Mouse (Mus musculus) left cerebral cortex, adult 18-20 months (tissue): ENCODE results near the gene Glmn. TPM values are rescaled to one million over a fixed set of nuclear protein-coding genes. Genes with fewer than 3 reads are reported as not detected.

Experiments used
- DNase-seq, 2 experiments: peaks; one replicate each; pipeline ENCODE4 v3.0.0; 2021 to 2022; ENCODE audit warnings: low spot score in 2 of 2, mixed read lengths in 1 of 2
- long read RNA-seq, 2 experiments: library from polyadenylated mRNA; stranded (forward); transcript quantifications; one replicate each; pipeline ENCODE4 v2.0.0; 2021
- total RNA-seq, 2 experiments: library from RNA; stranded (reverse); gene quantifications; 2 replicates each; pipeline ENCODE4 v1.2.3; 2021

Glmn gene
- total RNA-seq, result 10 to 100 TPM; 18.2 to 19.6 TPM
- long read RNA-seq, experiment 1, transcript Glmn-201 (19 exons, 2,015 nt), result major isoform, 9 of 22 reads
- long read RNA-seq, experiment 1, partial matches to known transcripts, result 3 of 22 reads
- long read RNA-seq, experiment 1, other reads (novel, unspliced or antisense), result 10 of 22 reads
- long read RNA-seq, experiment 2, transcript Glmn-201 (19 exons, 2,015 nt), result major isoform, 11 of 15 reads
- long read RNA-seq, experiment 2, partial matches to known transcripts, result 2 of 15 reads
- long read RNA-seq, experiment 2, other reads (novel, unspliced or antisense), result 2 of 15 reads

DNA sequence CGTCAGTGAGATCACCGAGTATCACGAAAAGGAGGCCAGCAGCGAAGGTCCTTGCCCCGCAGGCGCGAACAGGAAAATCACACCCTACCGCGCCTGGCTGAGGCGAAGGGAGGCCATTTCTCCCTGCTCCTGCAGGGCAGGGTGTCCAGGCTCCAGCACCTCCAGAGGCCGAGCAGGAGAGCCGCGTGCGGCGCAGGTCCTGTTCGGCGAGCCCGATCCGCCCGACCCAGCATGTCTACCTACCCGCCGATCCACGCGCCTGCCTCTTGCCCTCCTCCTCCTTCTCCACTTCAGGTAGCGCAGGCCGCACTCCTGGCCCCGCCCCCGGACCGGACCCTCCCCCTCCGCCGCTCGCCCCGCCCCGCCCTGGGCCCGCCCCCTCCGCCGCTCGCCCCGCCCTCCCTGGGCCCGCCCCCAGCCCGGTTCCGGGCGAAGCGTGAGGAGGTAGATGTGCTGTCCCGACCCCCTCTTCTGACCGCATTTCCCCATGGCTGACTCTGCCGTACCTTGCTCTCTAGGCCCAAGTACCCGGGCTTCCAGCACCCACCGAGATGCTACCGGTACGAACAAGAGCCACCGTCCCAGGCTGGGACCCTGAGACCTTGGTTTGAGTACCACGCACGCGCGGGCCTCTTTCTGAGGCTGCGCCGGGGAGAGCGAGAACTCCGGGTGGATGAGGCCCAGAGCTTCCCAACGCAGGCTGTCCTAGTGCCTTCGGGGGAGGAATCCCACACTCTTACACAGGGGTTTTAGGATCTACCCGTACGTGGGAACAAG is at the start of gene Glmn, which contains the start of gene Rpap2:
Gene Glmn (minus strand): TSS at position 588 of the 777 bp plus-strand sequence.
Gene Rpap2 (plus strand): TSS at position 73 of the 777 bp plus-strand sequence.
- peak; percentile 74 to 84 for DNase-seq

- DNase-seq, result no peak
Measured at GRCm38 (mm10) chr5:107645935-107646334, 48.2 kb upstream of the Glmn start.

GRCm38 (mm10) chr5:107644595-107644994 is 46.9 kb upstream of the Glmn start:
- no peak for DNase-seq

GRCm38 (mm10) chr5:107638366-107638765 is 40.7 kb upstream of the Glmn start:
- DNase-seq, result no peak

DNA sequence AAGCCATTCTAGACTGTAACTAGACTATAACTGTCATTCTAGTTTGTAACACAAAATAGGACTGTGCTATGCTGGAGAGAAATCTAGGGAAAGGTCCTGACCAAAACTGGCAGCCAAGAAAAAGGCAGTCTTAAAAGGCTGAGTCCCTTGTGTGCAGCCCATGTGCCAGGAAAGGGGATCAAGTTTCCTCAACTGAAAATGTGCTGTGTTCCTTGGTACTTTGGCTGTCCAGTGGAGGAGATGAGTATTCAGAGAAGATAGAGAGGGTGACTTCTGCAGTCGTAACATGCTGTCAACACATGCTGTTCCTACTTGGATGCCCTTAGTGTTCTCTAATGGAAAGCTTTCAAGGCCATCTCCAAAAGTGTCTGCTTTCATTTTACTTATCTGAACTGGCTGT is 39.4 kb upstream of the Glmn start:
- DNase-seq, result no peak

DNA sequence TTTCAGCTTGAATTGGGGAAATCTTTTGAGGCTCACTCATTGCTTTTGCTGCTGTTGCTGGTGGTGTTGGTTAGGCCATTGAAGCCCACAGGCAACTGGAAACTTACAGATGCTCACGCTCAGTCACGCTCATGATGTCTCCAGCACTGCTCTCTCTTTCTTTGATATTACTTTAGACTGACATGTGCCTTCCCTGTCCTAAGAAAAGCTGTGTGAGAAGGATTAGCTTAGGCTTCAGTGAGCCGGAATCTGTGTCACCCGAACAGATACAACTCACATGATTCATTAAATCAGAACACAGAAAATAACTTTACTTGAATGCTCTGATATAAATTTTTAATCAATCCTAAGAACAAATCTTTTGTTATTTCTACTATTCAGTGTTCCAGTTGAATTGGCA is 36.0 kb upstream of the Glmn start:
- DNase-seq, result no peak

DNA sequence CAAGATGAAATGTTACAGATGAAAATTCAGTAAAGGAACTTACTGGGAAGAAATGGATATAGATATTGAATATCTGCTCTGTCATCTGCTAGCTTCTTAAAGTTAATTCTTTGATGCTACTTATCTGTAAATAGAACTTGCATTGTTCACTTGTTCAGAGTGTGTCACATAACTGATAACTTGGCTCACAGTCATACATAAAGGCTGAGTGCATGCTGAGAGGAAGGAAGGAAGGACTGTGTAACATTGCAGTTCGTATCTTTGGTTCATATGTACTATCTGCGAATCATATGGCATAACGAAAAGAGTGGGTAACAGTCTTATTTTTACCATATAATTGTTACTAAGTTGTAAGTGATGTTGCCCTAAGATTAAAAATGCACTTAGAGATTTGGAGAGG is 23.6 kb upstream of the Glmn start:
- no peak for DNase-seq

DNA sequence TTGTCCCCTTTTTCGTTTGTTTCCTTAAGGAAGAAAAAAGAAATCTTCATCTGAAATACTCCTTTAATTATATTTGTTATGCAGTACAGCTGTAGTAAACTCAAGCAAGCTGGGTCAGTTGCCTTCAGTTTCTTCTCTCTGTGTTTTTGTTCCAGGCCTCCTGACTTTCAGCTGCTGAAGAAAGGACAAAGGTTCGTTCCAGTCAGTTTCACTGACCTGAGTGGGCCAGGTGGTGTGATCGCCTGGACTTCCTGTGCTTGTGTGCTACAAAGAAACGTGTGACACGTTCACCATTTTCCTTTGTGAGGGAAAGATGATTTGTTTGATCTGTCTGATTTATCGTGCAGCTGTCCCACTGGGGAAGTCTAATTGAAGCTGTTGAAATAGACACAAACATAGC is 20.3 kb upstream of the Glmn start:
- DNase-seq, result no peak

- peak; percentile 54 for DNase-seq
Measured at GRCm38 (mm10) chr5:107611224-107611623, 13.5 kb upstream of the Glmn start.

DNA sequence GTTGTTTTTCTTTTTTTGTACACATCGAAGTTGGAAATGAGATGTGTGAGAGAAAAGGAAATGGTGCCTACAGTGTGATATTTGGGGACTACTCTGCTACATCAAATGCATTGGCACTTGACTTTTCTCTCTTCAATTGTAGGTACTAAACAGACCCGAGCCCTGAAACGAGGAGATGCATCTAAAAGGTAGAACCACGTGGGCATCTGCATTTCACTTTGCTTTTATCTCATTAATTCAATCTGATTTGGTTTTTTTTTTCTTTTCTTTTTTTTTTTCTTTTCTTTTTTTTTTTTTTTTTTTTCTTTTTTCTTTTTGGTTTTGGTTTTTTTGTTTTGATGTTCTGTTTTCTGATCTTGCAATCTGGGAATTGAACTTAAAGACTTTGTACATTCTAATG is 692 bp upstream of the Glmn start:
- no peak for DNase-seq

- no peak for DNase-seq
Measured at GRCm38 (mm10) chr5:107569148-107569547, 28.5 kb downstream of the Glmn start.

DNA sequence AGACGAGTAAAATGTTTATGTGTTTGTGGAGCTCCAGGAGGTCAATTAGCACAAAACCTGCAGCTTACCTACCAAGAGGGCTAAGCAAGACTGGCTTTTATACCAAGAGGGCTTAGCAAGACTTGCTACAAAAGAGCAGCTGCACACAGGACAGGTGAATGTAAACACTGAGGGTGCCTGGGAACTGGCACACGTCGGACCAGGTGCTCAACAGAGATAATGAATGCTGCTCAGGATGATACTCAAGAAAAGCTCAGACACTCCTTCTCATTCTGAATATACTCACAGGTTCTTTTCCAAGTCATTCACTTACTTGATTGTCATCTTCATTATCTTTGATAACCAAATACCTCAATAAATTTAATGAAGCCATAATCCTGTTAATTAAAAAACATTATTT is 40.7 kb downstream of the Glmn start:
- no peak for DNase-seq

- DNase-seq, result no peak
Measured at GRCm38 (mm10) chr5:107554336-107554735, 43.4 kb downstream of the Glmn start.

DNA sequence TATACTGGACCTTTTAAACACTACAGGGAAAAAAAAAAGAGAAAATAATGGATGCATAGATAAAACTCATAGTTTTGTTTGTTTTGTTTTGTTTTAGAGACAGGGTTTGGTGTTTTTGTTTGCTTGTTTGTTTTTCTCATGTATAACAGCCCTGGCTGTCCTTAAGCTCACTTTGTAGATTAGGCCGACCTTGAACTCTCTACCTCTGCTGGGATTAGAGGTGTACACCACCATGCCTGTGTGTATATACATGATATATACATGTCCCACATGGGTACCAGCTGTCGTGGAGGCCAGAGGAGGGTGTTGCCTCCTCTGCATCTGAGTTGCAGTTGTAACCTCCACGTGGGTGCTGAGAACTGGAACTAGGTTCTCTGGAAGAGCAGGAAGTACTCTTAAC is 49.2 kb downstream of the Glmn start:
- no peak for DNase-seq

DNA sequence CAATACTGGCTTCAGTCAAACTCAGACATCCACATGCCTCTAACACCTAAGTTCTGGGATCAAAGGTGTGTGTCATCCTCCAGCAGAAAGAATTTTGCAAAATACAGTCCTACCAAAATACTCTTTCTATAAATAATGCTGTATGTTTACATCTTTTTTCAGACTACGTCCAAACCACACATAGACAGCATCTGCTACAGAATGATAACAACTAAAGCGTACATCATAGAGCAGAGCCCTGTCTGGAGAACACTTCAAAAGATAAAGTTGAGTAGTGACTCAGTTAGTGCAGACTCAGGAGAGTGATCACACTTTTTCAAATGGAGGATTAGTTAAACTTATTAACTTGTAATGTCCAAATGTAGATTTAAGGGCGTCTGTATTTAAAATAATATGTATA is 49.7 kb downstream of the Glmn start:
- DNase-seq, result no peak

DNA sequence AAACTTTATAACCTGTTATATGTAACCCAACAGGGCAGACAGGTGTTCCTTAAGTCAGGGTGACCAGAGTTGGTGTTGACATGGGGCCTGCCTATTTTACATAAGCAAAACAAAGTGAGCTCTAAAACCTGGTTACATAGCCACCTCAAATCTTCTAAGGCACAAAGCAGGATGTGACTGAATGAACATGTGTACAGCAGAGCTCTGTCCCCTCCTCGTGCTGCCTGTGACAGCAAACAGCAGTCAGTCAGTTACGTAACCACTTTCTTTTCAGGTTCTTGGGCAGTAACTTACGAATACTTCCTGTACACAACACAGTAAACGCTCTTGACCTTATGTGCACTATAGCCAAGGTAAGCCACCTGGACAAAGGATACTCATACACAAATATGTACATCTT is 51.8 kb downstream of the Glmn start:
- no peak for DNase-seq

DNA sequence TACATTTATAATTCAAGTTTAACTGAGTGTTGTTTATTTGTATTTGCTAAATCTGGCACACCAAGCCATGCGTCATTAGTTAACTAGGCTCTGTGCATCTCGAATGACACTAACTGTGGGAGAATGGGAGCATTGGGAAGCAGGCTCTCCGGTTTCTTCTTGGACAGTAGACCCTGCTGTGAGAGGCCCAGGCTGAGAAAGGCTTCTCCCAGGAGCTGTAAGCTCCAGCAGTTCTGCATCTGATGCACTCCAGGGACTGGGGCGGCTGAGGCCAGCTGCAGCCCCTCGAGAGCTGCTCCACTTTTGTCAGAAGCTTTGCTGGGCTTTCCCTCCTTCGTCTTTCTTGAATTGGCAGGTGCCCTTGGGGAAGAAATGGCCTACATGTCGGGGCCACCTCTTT is 56.0 kb downstream of the Glmn start:
- DNase-seq, result no peak

DNA sequence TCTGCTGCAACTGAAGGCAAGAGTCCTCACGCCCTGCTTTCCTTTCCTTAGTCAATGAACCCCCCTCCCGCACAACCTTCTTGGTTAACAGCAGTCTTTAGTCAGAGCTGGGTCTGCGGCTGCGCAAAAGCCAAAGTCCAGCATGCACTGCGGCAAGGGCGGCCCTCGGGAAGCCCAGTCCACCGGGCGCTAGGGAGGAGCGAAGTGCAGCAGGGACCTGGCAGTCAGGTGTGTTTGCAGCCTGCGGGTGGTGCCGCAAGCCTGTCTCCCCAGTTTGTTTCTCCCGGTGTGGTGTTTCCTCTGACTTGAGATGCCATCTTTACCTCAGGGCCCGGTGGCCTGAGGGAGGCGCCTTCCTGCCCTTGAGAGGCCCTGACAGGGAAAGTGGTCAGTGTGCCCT is 63.1 kb downstream of the Glmn start, which contains the start of gene 1700028K03Rik:
Gene 1700028K03Rik (plus strand): TSS at position 129 of the 400 bp plus-strand sequence.
- DNase-seq, result no peak

DNA sequence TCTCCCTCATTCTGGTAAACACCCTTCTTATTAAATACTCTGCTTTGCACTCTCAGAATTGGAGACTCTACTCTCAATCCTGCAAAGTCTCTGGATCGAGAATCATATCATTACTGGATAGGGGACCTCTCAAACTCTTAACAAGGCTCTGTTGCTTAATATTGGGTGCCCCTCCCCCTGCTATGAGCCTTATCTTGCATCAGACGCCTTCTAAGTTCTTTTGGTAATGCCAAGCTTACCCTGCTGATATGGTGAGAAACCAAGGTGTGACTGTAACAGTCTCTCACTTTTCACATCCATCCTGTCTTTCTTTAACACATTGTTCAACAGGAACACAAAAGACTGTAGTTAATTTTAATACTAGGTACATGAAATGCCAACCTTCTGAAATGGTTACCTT is 64.1 kb downstream of the Glmn start:
- no peak for DNase-seq

- no peak for DNase-seq
Measured at GRCm38 (mm10) chr5:107528856-107529255, 68.8 kb downstream of the Glmn start.

DNA sequence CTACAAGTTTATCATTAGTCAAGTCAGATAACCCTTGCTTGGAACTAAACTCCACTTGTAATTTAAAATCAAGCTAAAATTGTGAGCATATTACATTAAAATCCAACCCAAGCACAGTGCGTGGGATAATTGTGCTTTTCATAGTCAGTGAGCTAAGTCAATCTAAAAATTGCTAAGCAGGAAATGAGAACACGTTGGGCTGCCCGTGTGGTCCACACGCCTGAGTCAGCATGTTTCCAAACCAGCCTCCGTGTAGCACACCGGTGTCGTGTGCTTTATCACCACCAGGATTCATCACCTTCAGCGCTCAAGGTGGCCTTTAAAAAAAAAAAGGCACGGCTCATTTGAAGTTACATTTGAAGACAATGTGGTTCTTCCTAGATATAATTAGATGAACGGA is 73.4 kb downstream of the Glmn start:
- peak; percentile 41 to 63 for DNase-seq

DNA sequence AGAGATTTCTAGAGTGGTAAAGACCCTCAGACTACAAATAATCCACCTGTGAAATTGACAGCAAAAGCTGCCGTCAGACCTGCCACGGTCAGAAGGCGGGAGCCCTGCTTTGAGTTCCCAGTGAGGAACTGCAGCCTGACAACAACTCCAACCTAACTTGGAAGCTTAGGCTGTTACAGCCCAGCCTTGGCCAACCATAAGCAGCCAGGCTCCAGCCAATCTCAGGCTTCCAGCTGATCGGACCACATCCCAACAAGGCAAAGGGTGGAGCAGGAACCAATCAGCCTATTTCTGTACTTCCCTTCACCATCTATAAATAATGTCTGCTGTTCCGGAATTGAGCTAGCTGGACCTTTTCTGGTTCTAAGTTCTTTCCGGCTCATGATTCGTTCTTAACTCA is 75.8 kb downstream of the Glmn start:
- DNase-seq, result peak in 1 of 2 experiments; percentile 42

GRCm38 (mm10) chr5:107521386-107521785 is 76.3 kb downstream of the Glmn start:
- no peak for DNase-seq
